Mouse (Mus musculus): Measurements from ENCODE around the gene Gimd1. TPM values are rescaled to one million over a fixed set of nuclear protein-coding genes. Genes with fewer than 3 reads are reported as not detected.

Gene Gimd1
- total and polyA plus RNA-seq, 3 experiments = not detected

DNA sequence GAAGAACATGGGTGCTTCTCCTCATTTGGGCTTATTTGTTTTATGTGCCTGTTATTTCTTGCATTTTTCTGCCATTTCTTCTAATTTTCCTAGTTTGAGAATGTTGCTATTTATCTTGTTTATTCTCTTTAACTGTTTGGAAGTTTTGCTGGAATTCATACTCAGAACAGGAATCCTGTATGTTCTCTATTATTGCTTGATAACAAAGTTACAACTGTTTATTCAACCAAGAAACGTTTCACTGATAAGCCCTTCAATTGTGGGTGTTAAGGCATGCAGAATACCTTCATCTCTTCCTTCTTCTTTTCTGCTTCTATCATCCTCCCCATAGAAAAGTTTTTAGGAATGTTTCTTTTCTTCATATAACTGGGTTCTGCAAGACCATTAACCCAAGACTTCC, 17.2 kb downstream of the Gimd1 start:
- Histone ChIP-seq H3K27ac (ENCODE audit: control insufficient read depth, low read depth, low read length) (no peak overlapping the region), H3K36me3 (ENCODE audit: control insufficient read depth in 1 of 2, insufficient read depth in 2 of 2, low read length in 2 of 2) (peaks cover 0 to 25% of the 10 kb centered on the region in 2 experiments; a peak in 2 of 4 replicates), H3K79me2 (ENCODE audit: control insufficient read depth, insufficient read depth, low read length, poor library complexity) (no peaks in the 10 kb centered on the region), H3K4me1 (ENCODE audit: control insufficient read depth in 1 of 2, insufficient read depth in 2 of 2, low read length in 2 of 2) (peaks cover 9 to 23% of the 10 kb centered on the region in 2 experiments), H3K9me3 (replicated peaks; ENCODE audit: insufficient read depth, low read length) (no peaks in the 10 kb centered on the region), H3K27me3 (ENCODE audit: control insufficient read depth in 1 of 2, insufficient read depth in 2 of 2, low read length in 2 of 2) (no peaks in the 10 kb centered on the region), H3K9ac (ENCODE audit: control insufficient read depth, low read depth, low read length, poor library complexity, severe bottlenecking) (no peak overlapping the region), H3K4me3 (ENCODE audit: control insufficient read depth in 1 of 2, insufficient read depth in 1 of 2, low read depth in 2 of 2, low read length in 2 of 2) (no peak overlapping the region)
- TF ChIP-seq EP300 (IDR thresholded peaks at IDR 0.05; ENCODE audit: low read depth in 1 of 2, low read length in 2 of 2) = peak; percentile 32 to 51; a peak in 2 of 4 replicates
- TF ChIP-seq E2F4 (IDR thresholded peaks at IDR 0.05; ENCODE audit: borderline replicate concordance, low read depth, low read length) = no peak
- no peak for TF ChIP-seq MAX (IDR thresholded peaks at IDR 0.05; ENCODE audit: low read length)
- peak; percentile 59 for TF ChIP-seq GATA1 (IDR thresholded peaks at IDR 0.05; ENCODE audit: low read depth, low read length)
- peak; percentile 40; the same call in 1 of the 2 replicates for TF ChIP-seq RCOR1 (IDR thresholded peaks at IDR 0.05; ENCODE audit: low read depth, low read length)
- no peak for DNase-seq (ENCODE audit: low read depth, low spot score)

DNA sequence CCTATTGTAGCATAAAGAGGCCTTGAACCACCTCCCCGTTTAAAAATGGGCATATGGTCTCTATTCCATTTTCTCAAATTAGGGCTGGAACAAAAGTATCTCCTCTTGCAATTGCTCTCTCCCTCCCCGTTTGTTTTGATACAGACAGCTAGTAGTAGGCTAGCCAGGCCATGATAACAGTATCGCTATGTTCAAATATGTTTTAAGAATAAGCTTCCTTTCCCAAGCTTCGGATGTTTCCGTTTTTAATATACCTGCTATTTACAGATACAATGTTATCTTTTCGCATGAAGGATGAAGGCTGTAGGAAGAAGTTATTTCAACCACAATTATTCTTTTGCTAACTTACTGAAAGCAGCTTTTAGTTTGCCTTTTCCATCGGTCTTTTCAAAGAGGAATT, 19.7 kb downstream of the Gimd1 start:
- peak overlapping the region; percentile 23 to 34; a peak in 3 of 4 replicates for H3K4me3 ChIP-seq (ENCODE audit: control insufficient read depth in 1 of 2, insufficient read depth in 1 of 2, low read depth in 2 of 2, low read length in 2 of 2)
- peak; percentile 64 for DNase-seq (ENCODE audit: low read depth, low spot score)
- peak overlapping the region; percentile 70 for H3K27ac ChIP-seq (ENCODE audit: control insufficient read depth, low read depth, low read length)
- no peaks in the 10 kb centered on the region for H3K9me3 ChIP-seq (replicated peaks; ENCODE audit: insufficient read depth, low read length)
- 0 out of 2 replicates have a peak overlapping the region, but pooled peaks have one; percentile 1 for H3K9ac ChIP-seq (ENCODE audit: control insufficient read depth, low read depth, low read length, poor library complexity, severe bottlenecking)
- no peaks in the 10 kb centered on the region for H3K79me2 ChIP-seq (ENCODE audit: control insufficient read depth, insufficient read depth, low read length, poor library complexity)
- no peaks in the 10 kb centered on the region for H3K27me3 ChIP-seq (ENCODE audit: control insufficient read depth in 1 of 2, insufficient read depth in 2 of 2, low read length in 2 of 2)
- H3K36me3 ChIP-seq (ENCODE audit: control insufficient read depth in 1 of 2, insufficient read depth in 2 of 2, low read length in 2 of 2) = peaks cover 0 to 25% of the 10 kb centered on the region in 2 experiments; a peak in 2 of 4 replicates
- H3K4me1 ChIP-seq (ENCODE audit: control insufficient read depth in 1 of 2, insufficient read depth in 2 of 2, low read length in 2 of 2) = peaks cover 9 to 23% of the 10 kb centered on the region in 2 experiments
- TF ChIP-seq MYC (IDR thresholded peaks at IDR 0.05; ENCODE audit: low read depth, low read length) = no peak
- TF ChIP-seq SIN3A (IDR thresholded peaks at IDR 0.05; ENCODE audit: low read length) = peak; percentile 46
- no peak for TF ChIP-seq UBTF (IDR thresholded peaks at IDR 0.05; ENCODE audit: borderline replicate concordance, insufficient read depth, low read depth, low read length)
- no peak for TF ChIP-seq MEF2A (IDR thresholded peaks at IDR 0.05; ENCODE audit: extremely low read depth, insufficient replicate concordance, low read depth, low read length, poor library complexity, severe bottlenecking)
- no peak for TF ChIP-seq HCFC1 (IDR thresholded peaks at IDR 0.05; ENCODE audit: low read depth, low read length)
- no peak for TF ChIP-seq TBP (IDR thresholded peaks at IDR 0.05; ENCODE audit: low read depth, low read length)
- no peak for TF ChIP-seq E2F4 (IDR thresholded peaks at IDR 0.05; ENCODE audit: borderline replicate concordance, low read depth, low read length)
- no peak for TF ChIP-seq MAZ (IDR thresholded peaks at IDR 0.05; ENCODE audit: low read depth, low read length)
- no peak for TF ChIP-seq MYB (IDR thresholded peaks at IDR 0.05; ENCODE audit: low read depth, low read length)
- TF ChIP-seq GABPA (IDR thresholded peaks at IDR 0.05; ENCODE audit: low read depth, low read length) = no peak
- peak; percentile 89 to 91 for TF ChIP-seq EP300 (IDR thresholded peaks at IDR 0.05; ENCODE audit: low read depth in 1 of 2, low read length in 2 of 2)
- no peak for TF ChIP-seq MAX (IDR thresholded peaks at IDR 0.05; ENCODE audit: low read length)
- no peak for TF ChIP-seq USF2 (IDR thresholded peaks at IDR 0.05; ENCODE audit: borderline replicate concordance in 1 of 2, insufficient read depth in 1 of 2, low read depth in 1 of 2, low read length in 2 of 2)
- no peak for TF ChIP-seq SMC3 (IDR thresholded peaks at IDR 0.05; ENCODE audit: low read depth, low read length)
- TF ChIP-seq POLR2A (IDR thresholded peaks at IDR 0.05; ENCODE audit: control insufficient read depth in 1 of 2, insufficient read depth in 1 of 2, low read depth in 1 of 2, low read length in 2 of 2, poor library complexity in 1 of 2) = no peak
- TF ChIP-seq BHLHE40 (IDR thresholded peaks at IDR 0.05; ENCODE audit: borderline replicate concordance, low read depth, low read length) = no peak
- no peak for TF ChIP-seq POLR2AphosphoS5 (IDR thresholded peaks at IDR 0.05; ENCODE audit: borderline replicate concordance, low read depth, low read length)
- no peak for TF ChIP-seq CTCF (IDR thresholded peaks at IDR 0.05 in 2 of 3, conservative IDR thresholded peaks at IDR 0.05 in 1 of 3; ENCODE audit: control insufficient read depth in 1 of 3, insufficient read depth in 1 of 3, low read depth in 2 of 3, low read length in 3 of 3, poor library complexity in 1 of 3, severe bottlenecking in 1 of 3)
- peak; percentile 79 for TF ChIP-seq ETS1 (IDR thresholded peaks at IDR 0.05; ENCODE audit: low read depth, low read length)
- no peak for TF ChIP-seq NELFE (IDR thresholded peaks at IDR 0.05; ENCODE audit: low read depth, low read length)
- TF ChIP-seq ZKSCAN1 (IDR thresholded peaks at IDR 0.05; ENCODE audit: low read depth, low read length) = no peak
- no peak for TF ChIP-seq RAD21 (IDR thresholded peaks at IDR 0.05; ENCODE audit: low read depth, low read length)
- TF ChIP-seq CHD2 (IDR thresholded peaks at IDR 0.05; ENCODE audit: low read length) = no peak
- no peak for TF ChIP-seq ZNF384 (IDR thresholded peaks at IDR 0.05; ENCODE audit: low read depth, low read length)
- TF ChIP-seq ZC3H11A (IDR thresholded peaks at IDR 0.05; ENCODE audit: low read depth, low read length) = no peak
- no peak for TF ChIP-seq ZMIZ1 (IDR thresholded peaks at IDR 0.05; ENCODE audit: low read depth, low read length)
- TF ChIP-seq TAL1 (IDR thresholded peaks at IDR 0.05; ENCODE audit: low read length) = peak; percentile 57
- TF ChIP-seq TCF12 (IDR thresholded peaks at IDR 0.05; ENCODE audit: low read depth, low read length) = peak; percentile 92
- TF ChIP-seq MXI1 (IDR thresholded peaks at IDR 0.05; ENCODE audit: low read depth, low read length) = peak; percentile 21; the same call in 1 of the 2 replicates
- no peak for TF ChIP-seq POLR2AphosphoS2 (IDR thresholded peaks at IDR 0.05; ENCODE audit: low read length)
